Mouse (Mus musculus) midbrain, postnatal 0 days (tissue): Measurements from ENCODE around the gene Prr13. TPM values are rescaled to one million over a fixed set of nuclear protein-coding genes. Genes with fewer than 3 reads are reported as not detected.

Experiments
- ATAC-seq: fragments of 200-750 bp; cut with Nextera tagmentation; 2 replicates; pipeline ENCODE4 v1.8.0; 2017; ENCODE audit warnings: moderate number of reproducible peaks, mild to moderate bottlenecking, moderate TSS enrichment, moderate library complexity; ENCODE audit not compliant: low FRiP score
- DNase-seq: peaks from one replicate; pipeline ENCODE4 v3.0.0-alpha.2; 2015; ENCODE audit warnings: low spot score
- H3K27ac ChIP-seq: fragments of 300-500 bp; sonication (generic); 2 replicates; pipeline ENCODE4 v1.5.1; 2014; ENCODE audit warnings: low read depth, mild to moderate bottlenecking, low read length, mixed read lengths
- H3K27me3 ChIP-seq: fragments of 300-500 bp; sonication (generic); 2 replicates; pipeline ENCODE4 v1.6.1; 2014; ENCODE audit warnings: low read length, control low read depth, mixed read lengths; ENCODE audit not compliant: insufficient read depth
- H3K36me3 ChIP-seq: fragments of 300-500 bp; sonication (generic); 2 replicates; pipeline ENCODE4 v1.6.1; 2014; ENCODE audit warnings: low read length, control low read depth, mixed read lengths; ENCODE audit not compliant: insufficient read depth
- H3K4me1 ChIP-seq: fragments of 300-500 bp; sonication (generic); 2 replicates; pipeline ENCODE4 v1.6.1; 2014; ENCODE audit warnings: mild to moderate bottlenecking, control low read depth, antibody characterized with exemption, low read length, mixed read lengths; ENCODE audit not compliant: insufficient read depth
- H3K4me2 ChIP-seq: fragments of 300-500 bp; sonication (generic); 2 replicates; pipeline ENCODE4 v1.6.1; 2014; ENCODE audit warnings: low read depth, mild to moderate bottlenecking, low read length, mixed read lengths; ENCODE audit not compliant: poor library complexity, severe bottlenecking
- H3K4me3 ChIP-seq: fragments of 300-500 bp; sonication (generic); 2 replicates; pipeline ENCODE4 v1.5.1; 2014; ENCODE audit warnings: low read depth, mild to moderate bottlenecking, low read length, moderate library complexity
- H3K9ac ChIP-seq: fragments of 300-500 bp; sonication (generic); replicated peaks from 2 replicates; pipeline ENCODE4 v1.6.1; 2014; ENCODE audit warnings: mild to moderate bottlenecking, low read length, moderate library complexity, mixed read lengths; ENCODE audit not compliant: poor library complexity, severe bottlenecking
- H3K9me3 ChIP-seq: fragments of 300-500 bp; sonication (generic); 2 replicates; pipeline ENCODE4 v1.6.1; 2016; ENCODE audit warnings: low read length, control low read depth
- CTCF ChIP-seq: IDR thresholded peaks from 2 replicates; pipeline ENCODE4 v1.5.1; 2016; ENCODE audit warnings: antibody characterized with exemption, mild to moderate bottlenecking
- WGBS: fragments of 180-500 bp; shearing (Covaris S2); extraction: QIAGEN DNeasy Blood & Tissue Kit; methylation state at CpG from one replicate; pipeline ENCODE4 v1.1.7; 2014; 5-methylcytosine and 5-hydroxymethylcytosine counted together
- polyA plus RNA-seq: library from polyadenylated mRNA; unstranded; fragments of >200 nt; fragmentation: Nextera tagmentation; extraction: Ambion mirVana; gene quantifications from 2 replicates; pipeline ENCODE4 v1.2.1, GENCODE M21; 2015
- total RNA-seq: library from RNA; depleted of rRNA; stranded (reverse); fragments of >200 nt; gene quantifications from 2 replicates; pipeline ENCODE4 v1.2.3, GENCODE M21; 2014

The Prr13 gene
- total and polyA plus RNA-seq, 2 experiments from 2014 or later: 23.1 to 99.1 TPM

- DNase-seq: no peak
- Histone ChIP-seq H3K4me2 (no peak overlapping the region), H3K4me3 (no peak overlapping the region)
Measured at GRCm38 (mm10) chr15:102502254-102502840, 43.5 kb downstream of the Prr13 start.

DNA sequence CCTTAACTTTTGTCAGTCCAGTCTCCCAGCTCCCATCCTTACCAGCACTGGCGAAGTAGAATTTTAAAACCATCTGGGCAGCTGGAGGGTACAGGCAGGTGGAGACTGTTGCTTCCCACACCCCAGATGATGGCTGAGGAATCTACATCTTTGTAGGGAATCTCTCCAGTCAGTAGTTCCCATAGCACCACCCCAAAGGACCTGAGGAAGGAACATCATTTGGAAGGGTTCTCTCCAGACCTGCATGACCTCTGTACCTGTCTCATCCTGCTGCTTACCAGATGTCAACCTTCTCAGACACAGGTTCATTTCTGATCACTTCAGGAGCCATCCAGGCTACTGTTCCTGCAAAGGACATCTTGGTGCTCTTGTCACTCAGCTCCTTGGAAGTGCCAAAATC lies 44.6 kb downstream of the Prr13 start, which contains the start of gene Gm10337:
TSS of gene Gm10337 (plus strand) at position 276 of the 400 bp plus-strand sequence.
- Histone ChIP-seq H3K27me3 (no peaks in the 10 kb centered on the region), H3K36me3 (peaks cover 69% of the 10 kb centered on the region), H3K9ac (no peak within 1 kb of the TSS), H3K27ac (no peak within 1 kb of the TSS), H3K4me1 (no peaks in the 10 kb centered on the region), H3K9me3 (no peaks in the 10 kb centered on the region), H3K4me3 (no peak within 1 kb of the TSS), H3K4me2 (no peak within 1 kb of the TSS)
- WGBS: 100% methylated on average over 1 of the region's 1 CpGs
- DNase-seq (no peak), ATAC-seq (no peak)
- TF ChIP-seq CTCF: no peak

More at GRCm38 (mm10) chr15:102502254-102502840, 43.5 kb downstream of the Prr13 start:
- ATAC-seq: no peak
- no peaks in the 10 kb centered on the region for H3K9me3 ChIP-seq
- no peaks in the 10 kb centered on the region for H3K27me3 ChIP-seq
- peaks cover 65% of the 10 kb centered on the region for H3K36me3 ChIP-seq
- TF ChIP-seq CTCF: no peak
- 69% methylated on average over 9 of the region's 9 CpGs for WGBS
- no peak overlapping the region for H3K9ac ChIP-seq
- H3K27ac ChIP-seq: no peak overlapping the region
- no peaks in the 10 kb centered on the region for H3K4me1 ChIP-seq

DNA sequence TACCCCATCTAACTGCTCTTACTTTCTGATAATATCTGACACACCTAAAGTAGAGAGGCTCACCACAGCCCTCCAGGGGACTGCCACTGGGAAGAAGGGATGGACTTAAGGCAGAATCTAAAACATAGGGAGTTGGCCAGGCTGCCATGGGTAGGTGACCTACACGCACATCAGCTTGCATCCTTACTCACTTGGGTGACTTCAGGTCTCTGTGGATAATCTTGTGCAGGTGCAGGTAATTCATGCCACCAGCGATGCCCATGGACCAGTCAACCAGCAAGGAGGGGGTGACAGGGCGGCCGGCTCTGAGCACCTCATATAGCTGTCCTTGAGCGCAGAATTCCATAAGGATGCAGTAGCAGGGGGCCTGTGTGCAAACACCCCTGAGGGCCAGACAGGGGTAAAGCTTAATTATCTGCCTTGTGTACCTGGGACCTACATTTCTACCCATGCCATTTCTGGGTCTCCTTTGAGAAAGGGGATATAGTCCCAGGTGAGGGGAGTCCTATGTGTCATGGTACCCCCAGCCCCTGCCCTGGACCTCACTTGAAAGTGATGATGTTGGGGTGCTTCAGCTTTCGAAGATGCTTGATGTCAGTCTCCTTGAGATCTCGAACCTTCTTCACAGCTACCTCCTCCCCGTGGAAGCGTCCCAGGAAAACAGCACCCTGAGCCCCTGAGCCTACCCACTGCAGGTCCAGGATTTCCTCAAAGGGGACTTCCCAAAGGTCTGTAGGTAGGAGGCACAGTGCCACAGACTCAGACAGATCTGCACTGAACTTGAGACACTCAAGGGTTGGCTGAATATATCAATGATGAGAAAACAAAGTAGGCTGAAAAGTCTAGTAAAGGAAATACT lies 45.3 kb downstream of the Prr13 start:
- 89% methylated on average over 9 of the region's 9 CpGs for WGBS
- DNase-seq (no peak), ATAC-seq (no peak)
- Histone ChIP-seq H3K9me3 (no peaks in the 10 kb centered on the region), H3K9ac (no peak overlapping the region), H3K27ac (no peak overlapping the region), H3K4me2 (no peak overlapping the region), H3K4me3 (no peak overlapping the region), H3K4me1 (no peaks in the 10 kb centered on the region), H3K36me3 (peaks cover 67% of the 10 kb centered on the region), H3K27me3 (no peaks in the 10 kb centered on the region)
- no peak for TF ChIP-seq CTCF

DNA sequence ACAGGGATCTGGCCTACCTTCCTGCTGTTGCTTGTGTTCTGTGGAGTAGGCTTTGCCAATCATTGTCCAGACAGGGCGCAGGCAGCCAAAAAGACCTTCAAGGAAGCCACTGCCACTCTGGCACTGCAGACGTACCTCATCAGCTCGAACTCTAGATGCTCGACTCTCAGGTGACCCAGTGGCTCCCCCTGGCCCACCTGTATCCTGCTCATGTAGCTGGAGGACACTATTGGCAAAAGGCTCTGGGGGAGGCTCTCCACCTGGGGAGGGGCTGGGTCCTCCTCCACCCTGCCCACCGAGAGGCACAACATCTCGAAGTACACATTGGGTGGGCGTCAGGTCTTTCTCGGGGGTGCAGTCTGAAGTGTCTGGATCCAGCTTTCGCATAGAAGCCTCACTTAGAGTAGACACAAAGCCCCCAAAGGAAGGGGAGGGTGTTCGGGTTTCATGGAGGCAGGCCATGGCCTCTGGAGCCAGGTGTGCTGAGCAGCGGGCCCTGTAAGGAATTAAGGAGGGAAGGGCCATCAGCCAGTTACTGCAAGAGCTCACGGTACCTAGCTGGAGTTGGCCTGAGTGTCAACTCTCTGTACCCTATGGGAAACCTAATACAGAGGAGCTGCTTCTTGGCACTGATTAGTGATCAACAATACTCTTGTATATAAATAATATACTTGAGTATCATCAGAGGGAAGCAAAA lies 46.4 kb downstream of the Prr13 start:
- H3K9me3 ChIP-seq: no peaks in the 10 kb centered on the region
- peaks cover 57% of the 10 kb centered on the region for H3K36me3 ChIP-seq
- no peaks in the 10 kb centered on the region for H3K4me1 ChIP-seq
- no peak for ATAC-seq
- H3K4me3 ChIP-seq: no peak overlapping the region
- 77% methylated on average over 12 of the region's 12 CpGs for WGBS
- H3K4me2 ChIP-seq: no peak overlapping the region
- no peak for DNase-seq
- no peaks in the 10 kb centered on the region for H3K27me3 ChIP-seq
- TF ChIP-seq CTCF: no peak
- H3K9ac ChIP-seq: no peak overlapping the region
- no peak overlapping the region for H3K27ac ChIP-seq

GRCm38 (mm10) chr15:102505770-102506463 lies 47.1 kb downstream of the Prr13 start:
- peaks cover 50% of the 10 kb centered on the region for H3K36me3 ChIP-seq
- no peaks in the 10 kb centered on the region for H3K4me1 ChIP-seq
- H3K27me3 ChIP-seq: no peaks in the 10 kb centered on the region
- ATAC-seq (no peak), DNase-seq (no peak)
- no peak for TF ChIP-seq CTCF
- H3K9me3 ChIP-seq: no peaks in the 10 kb centered on the region
- WGBS: 82% methylated on average over 9 of the region's 9 CpGs
- no peak overlapping the region for H3K4me2 ChIP-seq
- H3K9ac ChIP-seq: no peak overlapping the region
- H3K27ac ChIP-seq: no peak overlapping the region
- H3K4me3 ChIP-seq: no peak overlapping the region
